Mouse (Mus musculus): ENCODE results near the gene Wdr47. TPM values are rescaled to one million over a fixed set of nuclear protein-coding genes. Genes with fewer than 3 reads are reported as not detected.
A peak's percentile ranks its signal among the peaks of the same experiment; 100 is the strongest.
"Not testable (repeated sequence)": the region's sequence is repeated elsewhere in the genome, so short reads cannot be mapped to it uniquely, and the experiment has no call there.

Wdr47 gene
- polyA plus RNA-seq, 1 experiment from 2014 or later: 114 TPM

- not testable (repeated sequence) for H3K27me3 ChIP-seq (replicated peaks); H3K4me1 ChIP-seq; H3K27ac ChIP-seq; H3K4me3 ChIP-seq; H3K9me3 ChIP-seq; H3K4me2 ChIP-seq; H3K9ac ChIP-seq
- H3K36me3 ChIP-seq (replicated peaks): peaks cover 20% of the 10 kb centered on the region
- 34% methylated on average over 5 of the region's 5 CpGs for WGBS
- ATAC-seq (replicated peaks): peak; percentile 19; the same call in 1 of the 2 replicates
Observed at GRCm38 (mm10) chr3:108647681-108648080, 56.6 kb downstream of the Wdr47 start.

DNA sequence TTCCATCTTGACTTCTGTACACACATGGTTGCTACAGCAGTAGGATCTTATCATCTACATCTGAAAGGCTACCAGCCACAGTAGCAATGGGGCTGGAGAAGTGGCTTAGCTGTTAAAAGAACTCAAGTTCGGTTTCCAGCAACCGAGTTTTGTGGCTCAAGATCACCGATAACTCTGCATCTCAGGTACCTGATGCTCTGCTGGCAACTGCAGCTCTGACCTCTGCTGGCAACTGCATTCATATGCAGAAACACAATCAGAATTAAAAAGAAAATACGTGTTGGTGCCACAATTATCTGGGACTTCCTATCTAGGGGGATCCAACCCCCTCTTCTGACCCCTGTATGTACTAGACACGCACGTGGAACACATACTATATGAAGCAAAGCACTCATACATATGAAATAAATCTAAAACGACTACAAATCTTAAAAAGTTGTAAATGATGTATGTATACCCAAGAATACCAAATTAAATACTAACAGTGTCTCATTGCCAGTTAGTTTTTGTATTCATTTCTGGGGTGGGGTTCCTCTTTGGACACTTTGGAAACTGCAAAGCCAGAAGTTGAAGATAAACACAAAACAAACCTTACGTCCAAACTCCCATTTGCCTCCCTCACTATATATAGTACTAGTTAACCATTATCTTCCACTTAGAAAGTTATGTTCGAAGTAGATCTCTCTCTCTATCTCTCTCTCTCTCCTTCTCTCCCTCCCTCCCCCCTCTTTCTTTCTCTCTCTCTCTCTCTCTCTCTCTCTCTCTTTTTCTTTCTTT lies 62.0 kb downstream of the Wdr47 start:
- 24% methylated on average over 9 of the region's 9 CpGs for WGBS
- H3K4me3 ChIP-seq: no peak overlapping the region
- H3K27ac ChIP-seq: no peak overlapping the region
- H3K36me3 ChIP-seq (replicated peaks): no peaks in the 10 kb centered on the region
- H3K27me3 ChIP-seq (replicated peaks): no peaks in the 10 kb centered on the region
- H3K4me1 ChIP-seq: peaks cover 12% of the 10 kb centered on the region
- H3K9me3 ChIP-seq: no peaks in the 10 kb centered on the region
- H3K4me2 ChIP-seq: peak overlapping the region; percentile 53
- H3K9ac ChIP-seq: no peak overlapping the region
- no peak for ATAC-seq (replicated peaks)

- Histone ChIP-seq H3K27me3 (replicated peaks) (no peaks in the 10 kb centered on the region), H3K9me3 (no peaks in the 10 kb centered on the region)
- WGBS: under 1% methylated on average over 57 of the region's 57 CpGs
Observed at GRCm38 (mm10) chr3:108653710-108654379, 62.8 kb downstream of the Wdr47 start, which contains the start of gene Clcc1. Gene Clcc1, plus strand, starts transcription at chr3:108653913.

DNA sequence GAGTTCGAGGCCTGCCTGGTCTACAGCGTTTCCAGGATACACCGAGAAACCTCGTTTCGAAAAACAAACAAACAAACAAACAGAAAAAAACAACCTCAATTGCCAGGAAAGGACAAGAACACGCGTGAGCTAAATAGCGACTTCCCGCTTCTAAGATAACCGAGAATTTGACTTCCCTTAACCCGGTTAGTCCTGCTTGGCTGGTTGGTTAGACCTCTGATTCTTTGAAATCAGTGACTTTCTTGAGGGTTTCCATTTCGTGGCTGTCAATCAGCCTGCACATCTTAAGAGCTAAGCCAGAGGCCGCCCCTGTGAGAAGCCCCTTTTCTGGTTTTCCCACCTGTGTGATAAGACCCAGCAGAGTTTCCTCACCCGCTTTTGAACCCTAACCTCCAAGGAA lies 63.5 kb downstream of the Wdr47 start:
- Histone ChIP-seq H3K36me3 (replicated peaks) (no peaks in the 10 kb centered on the region), H3K4me2 (peak overlapping the region; percentile 53), H3K27ac (no peak overlapping the region), H3K9ac (peak overlapping the region; percentile 82; the same call in 1 of the 2 replicates), H3K27me3 (replicated peaks) (no peaks in the 10 kb centered on the region), H3K4me1 (peaks cover 12% of the 10 kb centered on the region), H3K4me3 (peak overlapping the region; percentile 77), H3K9me3 (no peaks in the 10 kb centered on the region)
- WGBS: 23% methylated on average over 14 of the region's 14 CpGs
- no peak for ATAC-seq (replicated peaks)

More at GRCm38 (mm10) chr3:108653710-108654379, 62.8 kb downstream of the Wdr47 start, which contains the start of gene Clcc1:
- ATAC-seq (replicated peaks): peak; percentile 98
- Histone ChIP-seq H3K27ac (peak within 1 kb of the TSS; percentile 93), H3K4me2 (peak within 1 kb of the TSS; percentile 53), H3K9ac (peak within 1 kb of the TSS; percentile 82), H3K36me3 (replicated peaks) (no peaks in the 10 kb centered on the region), H3K4me3 (peak within 1 kb of the TSS; percentile 77), H3K4me1 (peaks cover 12% of the 10 kb centered on the region)

DNA sequence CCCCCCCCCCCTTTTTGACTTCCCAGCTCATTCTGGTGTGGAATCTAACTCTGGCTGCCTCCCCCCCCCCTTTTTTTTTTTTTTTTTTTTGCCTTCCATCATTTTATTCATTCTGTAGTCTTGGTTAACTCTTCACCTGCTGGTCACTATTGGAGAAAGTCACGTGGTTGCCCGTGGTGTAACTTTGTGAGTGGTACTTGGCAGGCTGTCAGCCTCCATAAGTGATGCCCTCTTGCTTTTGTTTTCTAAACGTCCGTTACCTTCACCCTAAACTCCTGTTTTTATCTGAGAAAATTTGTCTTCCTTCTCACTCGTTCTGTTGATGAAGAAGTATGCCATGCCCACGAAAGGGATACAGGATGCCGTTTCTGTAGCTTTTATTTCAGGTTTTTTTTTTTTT lies 64.4 kb downstream of the Wdr47 start:
- no peak overlapping the region for H3K9ac ChIP-seq
- 84% methylated on average over 7 of the region's 7 CpGs for WGBS
- no peak overlapping the region for H3K4me3 ChIP-seq
- no peaks in the 10 kb centered on the region for H3K27me3 ChIP-seq (replicated peaks)
- H3K4me2 ChIP-seq: no peak overlapping the region
- H3K36me3 ChIP-seq (replicated peaks): no peaks in the 10 kb centered on the region
- ATAC-seq (replicated peaks): no peak
- H3K9me3 ChIP-seq: no peaks in the 10 kb centered on the region
- peaks cover 12% of the 10 kb centered on the region for H3K4me1 ChIP-seq
- no peak overlapping the region for H3K27ac ChIP-seq

- WGBS: 96% methylated on average over 9 of the region's 9 CpGs
Observed at GRCm38 (mm10) chr3:108658612-108659011, 67.5 kb downstream of the Wdr47 start.

GRCm38 (mm10) chr3:108660941-108661340 lies 69.9 kb downstream of the Wdr47 start:
- H3K9me3 ChIP-seq: no peaks in the 10 kb centered on the region

More at GRCm38 (mm10) chr3:108658612-108659011, 67.5 kb downstream of the Wdr47 start:
- peaks cover 10% of the 10 kb centered on the region for H3K4me1 ChIP-seq
- H3K36me3 ChIP-seq (replicated peaks): peaks cover 12% of the 10 kb centered on the region
- no peak overlapping the region for H3K4me3 ChIP-seq
- no peak overlapping the region for H3K27ac ChIP-seq
- H3K27me3 ChIP-seq (replicated peaks): no peaks in the 10 kb centered on the region
- no peak for ATAC-seq (replicated peaks)
- no peak overlapping the region for H3K9ac ChIP-seq
- no peak overlapping the region for H3K4me2 ChIP-seq
- no peaks in the 10 kb centered on the region for H3K9me3 ChIP-seq

DNA sequence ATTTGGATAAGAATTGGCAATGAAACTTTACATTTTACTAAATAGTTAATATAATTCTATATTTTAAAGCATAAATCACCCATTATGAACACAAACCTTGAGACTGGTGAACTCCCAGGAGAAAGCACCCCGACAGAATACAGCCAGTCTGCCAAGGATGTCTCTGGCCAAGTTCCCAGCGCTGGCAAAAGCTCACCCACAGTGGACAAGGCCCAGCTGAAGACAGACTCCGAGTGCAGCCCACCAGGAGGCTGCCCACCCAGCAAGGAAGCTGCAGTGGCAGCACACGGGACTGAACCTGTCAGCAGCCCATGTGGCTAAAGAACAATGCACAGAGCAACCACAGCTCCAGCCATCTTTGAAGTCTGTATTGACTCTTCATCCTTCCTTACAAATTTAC lies 85.5 kb downstream of the Wdr47 start:
- Histone ChIP-seq H3K9ac (no peak overlapping the region), H3K36me3 (replicated peaks) (peaks cover 41% of the 10 kb centered on the region), H3K27ac (no peak overlapping the region), H3K4me2 (no peak overlapping the region), H3K4me1 (no peaks in the 10 kb centered on the region), H3K27me3 (replicated peaks) (no peaks in the 10 kb centered on the region), H3K4me3 (no peak overlapping the region), H3K9me3 (no peaks in the 10 kb centered on the region)
- 68% methylated on average over 4 of the region's 4 CpGs for WGBS
- no peak for ATAC-seq (replicated peaks)

More at GRCm38 (mm10) chr3:108660941-108661340, 69.9 kb downstream of the Wdr47 start:
- no peak for ATAC-seq (replicated peaks)
- H3K4me1 ChIP-seq: no peaks in the 10 kb centered on the region
- 80% methylated on average over 1 of the region's 1 CpGs for WGBS
- no peak overlapping the region for H3K4me2 ChIP-seq
- H3K36me3 ChIP-seq (replicated peaks): peaks cover 16% of the 10 kb centered on the region
- H3K9ac ChIP-seq: no peak overlapping the region
- no peaks in the 10 kb centered on the region for H3K27me3 ChIP-seq (replicated peaks)
- H3K27ac ChIP-seq: no peak overlapping the region
- H3K4me3 ChIP-seq: no peak overlapping the region

DNA sequence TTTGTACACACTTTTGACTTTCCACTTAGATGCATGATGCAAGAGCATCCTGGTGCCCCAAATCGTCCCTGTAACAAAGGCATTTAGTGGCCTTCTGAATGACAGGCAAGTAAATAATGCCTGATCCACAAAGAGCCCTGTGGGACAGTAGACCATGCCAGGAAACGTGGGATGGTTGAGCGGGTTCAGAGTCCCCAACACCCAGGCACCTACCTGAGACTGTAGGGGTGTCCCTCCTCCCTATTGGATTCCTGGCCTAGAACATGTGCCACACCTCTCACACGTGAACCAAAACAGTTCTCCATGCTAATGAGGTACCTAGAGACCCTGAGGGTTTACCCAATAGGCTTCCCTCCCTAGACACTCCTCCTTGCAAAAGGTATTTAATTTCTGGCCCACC lies 89.9 kb downstream of the Wdr47 start:
- no peak overlapping the region for H3K9ac ChIP-seq
- H3K4me1 ChIP-seq: no peaks in the 10 kb centered on the region
- H3K4me2 ChIP-seq: no peak overlapping the region
- no peak for ATAC-seq (replicated peaks)
- no peak overlapping the region for H3K4me3 ChIP-seq
- H3K27me3 ChIP-seq (replicated peaks): no peaks in the 10 kb centered on the region
- H3K36me3 ChIP-seq (replicated peaks): peaks cover 33% of the 10 kb centered on the region
- no peak overlapping the region for H3K27ac ChIP-seq
- WGBS: 84% methylated on average over 4 of the region's 4 CpGs
- H3K9me3 ChIP-seq: no peaks in the 10 kb centered on the region

DNA sequence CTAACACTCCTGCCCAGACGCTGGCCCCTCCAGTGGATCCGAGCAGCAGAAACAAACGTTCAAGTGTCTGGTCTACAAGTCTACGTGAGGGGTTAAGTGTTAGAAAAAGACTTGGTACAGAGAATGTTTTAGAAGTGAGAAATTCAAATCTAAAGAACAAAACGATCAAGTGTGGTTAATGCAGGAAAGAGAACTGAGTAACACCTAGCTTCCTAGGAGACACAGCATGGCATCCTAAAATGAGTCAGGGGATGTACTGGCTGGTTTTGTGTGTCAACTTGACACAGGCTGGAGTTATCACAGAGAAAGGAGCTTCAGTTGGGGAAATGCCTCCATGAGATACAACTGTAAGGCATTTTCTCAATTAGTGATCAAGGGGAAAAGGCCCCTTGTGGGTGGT lies 92.5 kb downstream of the Wdr47 start:
- not testable (repeated sequence) for H3K27ac ChIP-seq; H3K9ac ChIP-seq; H3K4me1 ChIP-seq; ATAC-seq (replicated peaks); H3K4me3 ChIP-seq; H3K4me2 ChIP-seq; H3K27me3 ChIP-seq (replicated peaks); H3K9me3 ChIP-seq
- 97% methylated on average over 5 of the region's 5 CpGs for WGBS
- H3K36me3 ChIP-seq (replicated peaks): peaks cover 20% of the 10 kb centered on the region; the same call in 1 of the 2 replicates

DNA sequence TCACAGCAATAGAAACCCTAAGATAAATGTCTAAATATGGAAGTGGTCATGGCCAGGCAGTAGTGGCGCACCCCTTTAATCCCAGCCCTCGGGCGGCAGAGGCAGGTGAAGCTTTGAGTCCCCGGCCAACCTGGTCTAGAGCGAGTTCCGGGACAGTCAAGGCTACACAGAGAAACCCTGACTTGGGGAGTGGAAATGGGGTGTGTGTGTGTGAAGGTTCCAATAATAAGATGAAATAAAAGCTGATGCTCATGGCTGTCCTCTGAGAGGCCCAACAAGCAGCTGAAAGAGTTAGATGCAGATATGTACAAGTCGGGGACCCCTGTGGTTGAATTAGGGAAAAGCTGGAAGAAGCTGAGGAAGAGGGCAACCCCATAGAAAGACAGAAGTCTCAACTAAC lies 94.6 kb downstream of the Wdr47 start:
- WGBS: 94% methylated on average over 7 of the region's 7 CpGs
- Histone ChIP-seq H3K27me3 (replicated peaks) (no peaks in the 10 kb centered on the region), H3K9ac (no peak overlapping the region), H3K4me3 (no peak overlapping the region), H3K4me1 (no peaks in the 10 kb centered on the region), H3K36me3 (replicated peaks) (peaks cover 16% of the 10 kb centered on the region; the same call in 1 of the 2 replicates), H3K4me2 (no peak overlapping the region), H3K27ac (no peak overlapping the region), H3K9me3 (no peaks in the 10 kb centered on the region)
- no peak for ATAC-seq (replicated peaks)

DNA sequence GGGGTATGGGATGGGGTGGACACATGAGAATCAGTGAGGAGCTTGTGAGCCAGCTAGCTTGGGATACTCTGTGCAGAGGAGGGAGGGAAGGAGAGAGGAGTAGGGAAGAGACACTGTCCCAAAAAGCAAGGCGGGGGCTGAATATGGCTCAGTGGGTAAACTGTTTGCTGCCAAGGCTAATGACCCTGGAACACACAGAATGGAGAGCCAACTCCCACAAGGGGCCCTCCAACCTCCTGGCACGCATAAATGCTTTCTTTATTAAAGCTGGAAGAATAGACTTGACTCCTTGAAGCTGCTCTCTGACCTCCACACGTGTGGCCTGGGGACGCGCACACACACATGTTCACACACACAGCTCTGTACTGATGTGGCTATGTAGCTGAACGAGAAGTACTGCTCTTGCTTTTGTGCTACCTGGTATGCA lies 97.9 kb downstream of the Wdr47 start:
- Histone ChIP-seq H3K36me3 (replicated peaks) (0 out of 2 replicates have a peak, but pooled peaks cover 2% of the 10 kb centered on the region), H3K4me1 (no peaks in the 10 kb centered on the region), H3K4me2 (no peak overlapping the region), H3K9ac (no peak overlapping the region), H3K4me3 (no peak overlapping the region), H3K27me3 (replicated peaks) (no peaks in the 10 kb centered on the region), H3K27ac (no peak overlapping the region), H3K9me3 (no peaks in the 10 kb centered on the region)
- ATAC-seq (replicated peaks): no peak
- 67% methylated on average over 6 of the region's 6 CpGs for WGBS

Data from midbrain, embryonic 15.5 days (tissue).